Mouse (Mus musculus): ENCODE data around the gene Apbb1ip. TPM values are rescaled to one million over a fixed set of nuclear protein-coding genes. Genes with fewer than 3 reads are reported as not detected.

Gene Apbb1ip
- polyA plus RNA-seq, 2 experiments: 2.3 to 2.6 TPM

DNA sequence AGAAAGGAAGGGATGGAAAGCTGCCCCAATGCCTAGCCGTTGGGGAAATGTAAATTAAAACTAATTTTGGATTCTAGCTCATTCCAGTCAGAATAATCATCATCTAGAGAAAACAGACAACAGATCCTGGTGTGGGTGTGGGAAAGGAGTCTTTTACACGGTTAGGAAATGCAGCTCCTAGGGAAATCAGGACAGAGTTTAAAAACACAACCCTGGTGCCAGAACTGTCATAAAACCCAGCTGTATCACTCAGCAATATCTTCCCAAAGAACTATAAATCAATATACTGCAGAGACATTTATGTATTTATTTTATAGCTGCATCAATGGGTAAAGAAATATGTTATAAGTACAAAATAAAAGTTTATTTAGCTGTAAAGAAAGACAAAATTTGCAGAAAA is 13.4 kb upstream of the Apbb1ip start:
- WGBS: 38% methylated on average over 2 of the region's 2 CpGs
- Histone ChIP-seq H3K4me1 (ENCODE audit: control insufficient read depth, insufficient read depth, low read length) (no peaks in the 10 kb centered on the region), H3K4me2 (replicated peaks; ENCODE audit: low read depth, low read length, severe bottlenecking) (no peak overlapping the region), H3K27ac (replicated peaks; ENCODE audit: low read depth, low read length) (no peak overlapping the region), H3K4me3 (replicated peaks; ENCODE audit: low read length) (no peak overlapping the region), H3K9me3 (ENCODE audit: control insufficient read depth, low read length) (no peaks in the 10 kb centered on the region), H3K27me3 (ENCODE audit: control insufficient read depth, insufficient read depth, low read length) (no peaks in the 10 kb centered on the region), H3K36me3 (ENCODE audit: control insufficient read depth, insufficient read depth, low read length) (no peaks in the 10 kb centered on the region), H3K9ac (ENCODE audit: low read depth, low read length, severe bottlenecking) (no peak overlapping the region)
- ATAC-seq (ENCODE audit: low FRiP score, low read depth) (no peak), DNase-seq (ENCODE audit: low spot score) (no peak)
- no peak for TF ChIP-seq POLR2A (IDR thresholded peaks at IDR 0.05; ENCODE audit: borderline replicate concordance, extremely low read depth, insufficient read depth, insufficient read length)

DNA sequence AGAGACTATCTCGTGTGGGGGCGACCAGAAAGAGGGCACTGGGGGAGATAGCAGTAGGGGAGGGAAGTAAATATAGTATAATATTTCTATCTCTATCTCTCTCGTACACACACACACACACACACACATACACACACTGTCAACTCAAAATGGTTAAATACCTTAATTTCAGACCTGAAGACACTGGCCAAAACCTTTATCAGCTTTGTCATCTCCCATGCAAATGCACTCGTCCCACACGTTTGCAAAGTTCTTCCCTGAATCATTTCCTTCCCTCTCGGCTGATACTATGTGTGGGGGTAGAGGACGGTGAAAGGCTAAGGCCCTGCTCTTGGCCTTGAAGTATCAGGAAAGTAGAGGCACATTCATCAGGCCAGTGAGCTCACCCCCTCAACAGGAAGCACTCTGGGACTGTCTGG is 12.8 kb upstream of the Apbb1ip start:
- Histone ChIP-seq H3K9ac (ENCODE audit: low read depth, low read length, severe bottlenecking) (no peak overlapping the region), H3K4me1 (ENCODE audit: control insufficient read depth, insufficient read depth, low read length) (no peaks in the 10 kb centered on the region), H3K9me3 (ENCODE audit: control insufficient read depth, low read length) (no peaks in the 10 kb centered on the region), H3K36me3 (ENCODE audit: control insufficient read depth, insufficient read depth, low read length) (no peaks in the 10 kb centered on the region), H3K4me3 (replicated peaks; ENCODE audit: low read length) (no peak overlapping the region), H3K27ac (replicated peaks; ENCODE audit: low read depth, low read length) (no peak overlapping the region), H3K4me2 (replicated peaks; ENCODE audit: low read depth, low read length, severe bottlenecking) (no peak overlapping the region), H3K27me3 (ENCODE audit: control insufficient read depth, insufficient read depth, low read length) (no peaks in the 10 kb centered on the region)
- no peak for DNase-seq (ENCODE audit: low spot score)
- WGBS: 76% methylated on average over 7 of the region's 7 CpGs
- no peak for ATAC-seq (ENCODE audit: low FRiP score, low read depth)
- TF ChIP-seq POLR2A (IDR thresholded peaks at IDR 0.05; ENCODE audit: borderline replicate concordance, extremely low read depth, insufficient read depth, insufficient read length): no peak

DNA sequence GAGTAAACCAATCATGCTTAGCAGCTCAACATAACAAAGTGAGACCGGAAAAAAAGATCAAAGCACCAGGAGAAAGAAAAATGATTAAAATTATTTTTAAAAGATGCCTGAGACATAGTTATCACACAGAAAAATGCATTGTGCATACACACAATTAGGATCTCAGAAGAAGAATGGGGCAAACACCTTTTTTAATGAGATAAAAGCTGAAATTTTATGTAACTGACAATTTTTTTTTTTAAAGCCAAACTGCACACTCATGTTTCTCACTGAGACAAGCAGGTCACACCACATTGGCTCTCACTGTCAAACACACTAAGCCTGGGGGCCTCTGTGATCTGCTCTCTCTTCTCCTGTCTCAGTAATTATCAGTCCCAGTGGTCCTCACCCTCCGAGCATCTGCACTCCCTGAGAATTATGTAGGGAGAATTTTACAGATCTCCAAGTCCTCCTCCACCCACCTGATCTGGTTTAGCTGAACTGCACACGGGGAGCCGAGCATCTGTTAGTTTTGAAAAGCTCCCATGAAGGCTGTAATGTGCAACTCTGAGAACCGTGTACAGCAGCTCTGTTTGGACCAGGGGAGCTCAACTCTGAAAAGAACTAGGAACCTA is 9.0 kb upstream of the Apbb1ip start:
- 46% methylated on average over 5 of the region's 5 CpGs for WGBS
- Histone ChIP-seq H3K9ac (ENCODE audit: low read depth, low read length, severe bottlenecking) (no peak overlapping the region), H3K27ac (replicated peaks; ENCODE audit: low read depth, low read length) (no peak overlapping the region), H3K36me3 (ENCODE audit: control insufficient read depth, insufficient read depth, low read length) (no peaks in the 10 kb centered on the region), H3K9me3 (ENCODE audit: control insufficient read depth, low read length) (no peaks in the 10 kb centered on the region), H3K4me3 (replicated peaks; ENCODE audit: low read length) (no peak overlapping the region), H3K4me2 (replicated peaks; ENCODE audit: low read depth, low read length, severe bottlenecking) (no peak overlapping the region), H3K27me3 (ENCODE audit: control insufficient read depth, insufficient read depth, low read length) (no peaks in the 10 kb centered on the region), H3K4me1 (ENCODE audit: control insufficient read depth, insufficient read depth, low read length) (no peaks in the 10 kb centered on the region)
- no peak for TF ChIP-seq POLR2A (IDR thresholded peaks at IDR 0.05; ENCODE audit: borderline replicate concordance, extremely low read depth, insufficient read depth, insufficient read length)
- no peak for DNase-seq (ENCODE audit: low spot score)
- no peak for ATAC-seq (ENCODE audit: low FRiP score, low read depth)

DNA sequence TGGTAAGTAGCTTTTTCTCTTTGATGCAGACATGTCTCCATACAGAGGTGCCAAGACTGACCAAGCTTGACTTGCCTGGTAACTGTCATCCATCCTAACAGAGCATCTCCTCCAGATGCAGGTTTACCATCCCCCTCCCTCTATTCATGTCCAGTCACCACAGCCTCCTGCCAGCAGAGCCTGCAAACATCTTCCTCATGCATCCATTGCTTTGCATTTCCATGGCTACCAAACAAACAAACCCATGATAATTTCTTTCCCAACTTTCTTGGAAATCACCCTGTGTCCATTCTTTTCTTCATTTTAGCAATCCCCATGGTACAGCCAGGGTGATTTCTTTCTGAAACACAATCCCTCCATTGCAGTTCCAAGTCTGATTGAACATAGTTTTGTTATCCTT is 2.6 kb upstream of the Apbb1ip start:
- TF ChIP-seq POLR2A (IDR thresholded peaks at IDR 0.05; ENCODE audit: borderline replicate concordance, extremely low read depth, insufficient read depth, insufficient read length): no peak
- Histone ChIP-seq H3K27me3 (ENCODE audit: control insufficient read depth, insufficient read depth, low read length) (no peaks in the 10 kb centered on the region), H3K9ac (ENCODE audit: low read depth, low read length, severe bottlenecking) (no peak overlapping the region), H3K36me3 (ENCODE audit: control insufficient read depth, insufficient read depth, low read length) (no peaks in the 10 kb centered on the region), H3K4me2 (replicated peaks; ENCODE audit: low read depth, low read length, severe bottlenecking) (no peak overlapping the region), H3K9me3 (ENCODE audit: control insufficient read depth, low read length) (no peaks in the 10 kb centered on the region), H3K4me1 (ENCODE audit: control insufficient read depth, insufficient read depth, low read length) (peaks cover 3% of the 10 kb centered on the region; the same call in 1 of the 2 replicates), H3K4me3 (replicated peaks; ENCODE audit: low read length) (no peak overlapping the region), H3K27ac (replicated peaks; ENCODE audit: low read depth, low read length) (no peak overlapping the region)
- DNase-seq (ENCODE audit: low spot score) (no peak), ATAC-seq (ENCODE audit: low FRiP score, low read depth) (no peak)

DNA sequence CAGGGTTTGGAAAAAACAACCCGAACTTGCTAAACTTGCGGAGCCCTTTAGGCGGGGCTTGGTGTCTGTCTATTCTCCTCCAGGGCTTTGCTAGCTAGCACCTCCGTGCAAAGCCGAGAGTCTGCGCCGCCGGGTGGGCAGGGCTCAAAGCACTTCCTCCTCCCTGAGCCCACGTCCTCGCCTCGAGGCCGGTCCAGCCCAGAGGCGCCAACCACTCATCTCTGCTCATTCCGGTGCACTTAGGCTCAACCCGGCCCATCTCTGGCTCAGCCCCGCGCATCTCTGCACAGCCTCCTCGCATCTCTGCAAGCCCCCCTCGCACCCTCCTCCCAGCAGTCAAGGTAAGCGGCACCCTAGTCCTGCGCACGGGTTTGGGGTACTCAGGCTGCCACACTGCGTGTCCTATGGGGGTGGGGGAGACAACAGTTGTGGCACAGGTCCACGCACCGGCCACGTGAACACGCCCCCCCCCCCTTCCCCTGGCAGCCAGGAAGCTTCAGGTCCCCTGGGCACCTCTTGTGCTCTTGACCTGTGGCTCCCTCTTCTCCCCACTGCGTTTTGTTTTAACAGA is 372 bp downstream of the Apbb1ip start:
- H3K27ac ChIP-seq (replicated peaks; ENCODE audit: low read depth, low read length): no peak overlapping the region
- under 1% methylated on average over 25 of the region's 28 CpGs for WGBS

More for the DNA sequence above, 372 bp downstream of the Apbb1ip start:
- Histone ChIP-seq H3K36me3 (ENCODE audit: control insufficient read depth, insufficient read depth, low read length) (no peaks in the 10 kb centered on the region), H3K9ac (ENCODE audit: low read depth, low read length, severe bottlenecking) (peak overlapping the region; percentile 35), H3K9me3 (ENCODE audit: control insufficient read depth, low read length) (no peaks in the 10 kb centered on the region), H3K4me2 (replicated peaks; ENCODE audit: low read depth, low read length, severe bottlenecking) (peak overlapping the region; percentile 68), H3K4me1 (ENCODE audit: control insufficient read depth, insufficient read depth, low read length) (peaks cover 3% of the 10 kb centered on the region; the same call in 1 of the 2 replicates), H3K27me3 (ENCODE audit: control insufficient read depth, insufficient read depth, low read length) (no peaks in the 10 kb centered on the region), H3K4me3 (replicated peaks; ENCODE audit: low read length) (peak overlapping the region; percentile 34)
- no peak for TF ChIP-seq POLR2A (IDR thresholded peaks at IDR 0.05; ENCODE audit: borderline replicate concordance, extremely low read depth, insufficient read depth, insufficient read length)
- DNase-seq (ENCODE audit: low spot score) (peak; percentile 22), ATAC-seq (ENCODE audit: low FRiP score, low read depth) (peak; percentile 56)

Data from limb, embryonic 14.5 days (tissue).